Mouse (Mus musculus) urinary bladder, postnatal 36 days (tissue): ENCODE data around the gene Ndufv1.
"Not testable (repeated sequence)": the region's sequence is repeated elsewhere in the genome, so short reads cannot be mapped to it uniquely, and the experiment has no call there.

Source experiments
- DNase-seq, 2 experiments: peaks; one replicate each; pipeline ENCODE4 v3.0.0; 2022; ENCODE audit warnings: low spot score in 2 of 2, mixed read lengths in 1 of 2

Gene Ndufv1

DNA sequence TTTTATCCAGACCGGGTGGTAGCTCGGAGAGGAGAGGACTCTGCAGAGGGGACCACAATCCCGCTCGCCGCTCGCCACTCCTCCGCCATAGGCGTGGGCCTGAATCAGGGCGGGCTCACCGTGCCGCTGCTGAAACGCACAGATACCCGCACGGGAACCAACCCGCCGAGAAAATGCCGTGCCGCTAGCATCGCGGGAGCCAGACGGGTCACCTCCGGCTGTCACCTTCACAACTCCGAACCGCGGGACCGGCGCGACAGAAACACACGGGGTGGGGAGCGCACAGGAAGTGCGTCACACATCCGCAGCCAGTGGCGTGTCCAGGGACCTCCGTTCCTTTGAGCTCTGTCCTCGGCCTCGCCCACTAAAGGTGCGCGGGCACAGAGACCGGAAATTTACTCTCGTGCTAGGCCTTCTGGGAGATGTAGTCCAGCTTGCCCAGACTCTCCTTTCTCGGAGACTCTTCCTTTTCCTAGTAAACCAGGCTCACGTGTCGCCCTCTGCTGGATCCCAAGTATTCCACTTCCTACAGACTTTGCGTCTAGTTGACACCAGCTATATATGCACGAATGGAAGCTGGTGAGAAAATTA, at the start of gene Ndufv1:
TSS of gene Ndufv1 (minus strand) at position 375 of the 591 bp plus-strand sequence.
- peak; percentile 93 to 97 for DNase-seq

DNA sequence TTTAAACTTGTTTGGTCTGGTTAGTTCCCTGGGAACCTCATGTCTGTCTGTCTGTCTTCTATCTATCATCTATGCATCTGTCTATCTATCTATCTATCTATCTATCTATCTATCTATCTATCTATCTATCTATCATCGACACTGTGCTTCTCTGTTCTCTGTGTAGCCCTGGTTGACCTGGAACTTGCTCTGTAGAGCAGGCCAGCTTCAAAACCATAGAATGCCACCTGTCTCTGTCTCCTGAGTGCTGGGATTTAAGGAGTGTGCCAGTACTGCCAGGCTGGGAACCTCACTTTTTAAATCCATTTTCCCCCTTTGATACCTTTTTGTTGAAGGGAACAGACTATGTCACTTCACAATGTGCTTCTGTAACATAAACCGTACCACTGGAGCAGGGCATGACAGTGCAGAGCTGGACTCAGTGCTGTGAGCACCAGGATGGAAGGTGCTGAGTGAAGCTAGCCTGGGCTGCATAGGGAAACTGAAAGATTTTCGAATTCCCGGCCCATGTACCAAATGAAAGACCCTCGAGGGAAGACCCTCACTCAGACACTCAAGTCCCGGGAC, 48.4 kb upstream of the Ndufv1 start:
- DNase-seq: no peak

DNA sequence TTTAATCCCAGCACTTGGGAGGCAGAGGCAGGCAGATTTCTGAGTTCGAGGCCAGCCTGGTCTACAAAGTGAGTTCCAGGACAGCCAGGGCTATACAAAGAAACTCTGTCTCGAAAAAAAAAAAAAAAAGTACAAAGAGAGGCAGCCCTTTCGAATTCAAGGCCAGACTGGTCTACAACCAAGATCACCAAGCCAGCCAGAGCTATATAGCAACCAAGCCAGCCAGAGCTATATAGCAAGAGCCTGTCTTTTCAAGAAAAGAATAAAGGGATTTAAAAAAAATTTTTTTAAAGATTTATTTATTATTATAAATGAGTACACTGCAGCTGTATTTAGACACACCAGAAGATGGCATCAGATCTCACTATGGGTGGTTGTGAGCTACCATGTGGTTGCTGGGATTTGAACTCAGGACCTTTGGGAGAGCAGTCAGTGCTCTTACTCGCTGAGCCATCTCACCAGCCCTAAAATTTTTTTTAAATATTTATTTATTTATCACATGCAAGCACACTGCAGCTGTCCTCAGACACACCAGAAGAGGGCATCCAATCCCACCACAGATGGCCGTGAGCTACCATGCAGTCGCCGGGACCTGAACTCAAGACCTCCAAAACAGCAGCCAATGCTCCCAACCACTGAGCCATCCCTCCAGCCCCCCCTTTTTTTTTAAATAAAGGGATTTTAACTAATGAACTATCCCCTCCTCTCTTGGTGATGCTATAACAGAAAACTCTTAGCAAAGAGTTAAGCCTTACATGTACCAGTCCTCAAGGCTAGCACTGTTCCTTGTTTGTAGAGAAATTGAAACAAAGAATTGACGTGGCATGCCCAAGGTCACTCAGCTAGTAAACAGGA, 47.7 kb upstream of the Ndufv1 start:
- not testable (repeated sequence) for DNase-seq

DNA sequence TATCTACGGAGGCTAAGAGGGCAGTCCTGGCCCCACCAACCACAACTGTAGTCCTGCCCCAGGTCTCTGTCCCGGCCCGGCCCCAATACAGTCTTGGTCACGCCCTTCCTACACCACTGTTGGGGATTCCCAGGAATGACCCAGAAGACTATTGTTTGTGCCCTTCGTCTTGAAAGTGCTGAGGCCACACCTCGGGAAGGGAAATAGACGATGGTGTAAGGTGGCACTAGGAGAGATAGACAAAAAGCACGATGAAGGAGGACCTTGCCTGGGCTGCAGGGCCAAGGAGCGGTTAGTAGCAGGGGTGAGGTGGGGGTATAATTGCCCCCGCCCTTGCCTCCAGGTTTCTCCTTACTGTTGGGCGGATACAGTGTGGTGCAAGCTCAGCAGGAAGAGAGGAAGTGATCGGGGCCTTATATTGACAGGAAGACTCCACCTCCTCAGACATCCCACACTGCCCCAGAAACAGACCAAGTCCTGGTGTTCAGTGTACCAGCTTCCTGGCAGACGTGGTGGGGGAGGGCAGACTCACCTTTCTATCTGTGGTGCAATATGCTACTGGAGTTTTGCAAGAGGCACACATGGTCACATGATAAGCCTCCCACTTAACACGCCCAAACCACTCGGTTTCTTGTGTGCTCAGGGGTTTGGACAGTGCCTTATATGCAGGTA, 46.6 kb upstream of the Ndufv1 start, which contains the start of gene Gstp3:
TSS of gene Gstp3 (minus strand) at position 501 of the 672 bp plus-strand sequence.
- peak in 1 of 2 experiments; percentile 47 for DNase-seq

DNA sequence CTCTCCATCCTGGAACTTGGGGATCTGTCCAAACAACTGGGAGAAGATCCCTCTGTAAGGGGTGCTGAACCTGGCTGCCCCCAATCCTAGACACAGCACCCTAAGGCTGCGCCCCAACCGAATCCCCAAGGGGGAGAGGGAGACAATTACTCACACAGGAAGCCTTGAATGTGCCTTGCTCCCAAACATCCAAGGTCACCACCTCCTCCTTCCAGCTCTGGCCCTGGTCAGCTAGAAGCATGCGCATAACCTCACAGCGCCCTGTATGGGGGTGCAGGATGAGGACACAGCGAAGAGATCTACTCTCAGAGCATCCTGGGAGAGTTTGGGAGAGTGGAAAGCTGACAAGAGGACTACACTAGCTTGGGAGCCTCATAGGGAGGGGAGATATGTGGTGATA, 46.0 kb upstream of the Ndufv1 start:
- no peak for DNase-seq

DNA sequence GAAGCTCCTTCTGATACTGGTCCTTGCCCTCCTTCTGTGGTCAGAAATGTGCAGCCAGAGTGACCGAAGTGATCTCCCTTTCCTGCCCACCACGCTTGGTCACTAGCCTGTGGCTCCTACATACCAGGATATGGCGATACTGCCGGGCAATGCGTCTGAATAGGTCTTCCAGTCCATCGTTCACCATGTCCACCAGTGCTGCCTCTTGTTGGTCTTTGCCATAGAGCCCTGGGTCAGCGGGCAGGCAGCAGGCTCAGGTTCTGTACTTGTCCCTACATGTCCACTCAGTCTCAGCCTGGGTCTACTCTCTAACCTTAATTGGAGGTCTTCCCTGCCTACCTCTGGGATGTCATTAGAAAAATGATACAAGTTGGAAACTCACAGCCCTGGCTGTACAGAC, 45.4 kb upstream of the Ndufv1 start:
- DNase-seq: no peak

DNA sequence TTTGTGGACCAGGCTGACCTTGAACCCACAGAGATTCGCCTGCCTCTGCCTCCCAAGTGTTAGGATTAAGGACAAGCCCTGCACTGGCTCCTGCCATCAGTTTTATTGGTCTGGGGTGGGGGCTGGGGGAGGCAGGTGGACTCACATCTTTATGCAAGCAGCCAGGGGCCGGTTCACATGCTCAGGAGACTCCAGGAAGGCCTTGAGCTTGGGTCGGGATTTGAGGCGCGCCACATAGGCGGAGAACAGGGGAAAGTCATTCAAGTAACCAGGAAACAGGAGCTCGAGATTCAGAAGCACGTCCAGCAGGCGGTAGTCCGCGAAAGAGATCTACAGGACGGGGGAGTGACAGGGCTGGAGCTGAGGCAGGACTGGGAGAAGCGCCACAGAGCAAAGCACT, 44.8 kb upstream of the Ndufv1 start:
- DNase-seq: no peak

DNA sequence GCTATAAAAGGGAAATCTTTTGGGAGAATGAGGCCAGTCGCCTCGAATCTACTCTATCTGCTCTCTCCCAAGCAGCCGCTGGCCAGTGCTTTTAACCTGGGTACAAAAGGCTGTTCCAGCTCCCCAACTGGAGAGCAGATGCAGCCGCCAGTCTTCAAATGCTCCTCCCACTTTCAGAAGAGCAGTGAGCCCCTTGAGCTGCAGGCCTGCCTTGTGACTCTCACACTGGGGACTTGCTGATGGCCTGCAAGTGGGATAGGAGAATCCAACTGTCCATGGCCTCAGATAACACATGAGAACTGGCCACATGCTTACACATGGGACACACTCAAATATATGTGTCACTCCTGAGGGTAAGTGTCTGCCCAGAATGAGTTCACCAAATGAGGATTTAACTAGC, 44.1 kb upstream of the Ndufv1 start:
- DNase-seq: no peak

DNA sequence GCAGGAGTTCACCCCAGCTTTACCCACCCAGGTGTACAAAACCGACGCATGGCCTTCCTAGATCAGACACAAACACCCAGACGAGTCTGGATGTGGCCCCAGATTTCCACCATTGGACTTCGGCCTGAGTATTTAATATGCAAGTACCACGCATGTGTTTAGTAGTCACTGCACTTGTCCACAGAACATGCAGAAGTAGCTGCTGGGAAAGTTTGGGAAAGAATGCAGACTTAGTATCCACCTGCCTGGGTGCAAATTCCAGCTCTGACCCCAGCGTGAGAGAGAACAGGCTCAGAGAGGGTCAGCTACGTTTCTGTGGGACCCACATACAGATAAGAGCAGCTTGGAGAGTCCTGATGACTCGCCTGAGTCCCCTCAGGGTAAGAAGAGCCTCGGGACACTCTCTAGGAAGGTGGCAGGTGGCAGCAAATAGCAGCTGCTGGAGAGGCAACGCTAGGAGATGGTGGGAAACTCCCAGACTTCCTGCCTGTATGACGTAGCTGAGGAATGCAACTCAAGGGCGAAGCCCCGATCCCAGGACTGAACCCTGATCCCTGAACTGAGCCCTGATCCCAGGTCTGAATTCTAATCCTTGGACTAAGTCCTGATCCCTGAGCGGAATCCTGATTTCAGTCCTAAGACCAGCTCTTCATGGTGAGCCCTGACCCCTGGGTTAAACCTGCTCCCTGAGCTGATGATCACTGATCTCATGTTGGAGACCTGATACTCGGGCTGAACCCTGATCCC, 43.5 kb upstream of the Ndufv1 start:
- DNase-seq: no peak

DNA sequence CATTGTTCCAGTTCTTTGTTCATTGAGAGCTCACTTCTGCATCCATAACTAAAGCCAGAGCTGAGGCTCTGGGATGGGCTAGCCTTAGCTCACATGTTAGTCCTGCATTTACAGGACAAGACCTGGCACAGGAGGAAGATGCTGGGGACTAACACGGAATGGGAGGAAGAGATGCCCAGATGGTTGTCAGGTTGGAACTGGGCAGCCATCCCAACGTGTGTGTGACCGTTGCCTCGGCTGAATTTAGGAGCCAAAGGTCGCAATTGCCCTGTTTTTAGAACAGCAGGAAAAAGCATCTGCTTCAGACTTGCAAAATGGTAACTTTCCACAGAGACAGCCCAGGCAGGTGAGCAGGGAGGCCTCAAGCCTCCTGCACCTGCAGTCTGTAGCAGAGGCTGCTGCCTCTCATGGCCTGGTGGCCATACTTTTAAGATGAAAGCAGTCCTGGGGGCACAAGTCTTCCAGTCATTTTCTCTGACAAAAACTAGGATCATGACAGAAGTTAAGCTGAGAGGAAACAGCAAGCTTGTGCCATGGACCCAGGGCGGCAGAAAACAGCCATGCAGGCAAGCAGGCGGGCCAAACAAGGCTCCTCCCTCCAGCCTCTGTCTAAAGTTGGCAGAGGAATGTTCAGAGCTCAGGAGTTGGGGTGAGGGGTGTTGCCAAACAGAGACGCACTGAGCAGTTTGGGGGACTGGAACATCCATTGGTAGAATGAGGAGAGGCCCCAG, 42.8 kb upstream of the Ndufv1 start:
- no peak for DNase-seq

DNA sequence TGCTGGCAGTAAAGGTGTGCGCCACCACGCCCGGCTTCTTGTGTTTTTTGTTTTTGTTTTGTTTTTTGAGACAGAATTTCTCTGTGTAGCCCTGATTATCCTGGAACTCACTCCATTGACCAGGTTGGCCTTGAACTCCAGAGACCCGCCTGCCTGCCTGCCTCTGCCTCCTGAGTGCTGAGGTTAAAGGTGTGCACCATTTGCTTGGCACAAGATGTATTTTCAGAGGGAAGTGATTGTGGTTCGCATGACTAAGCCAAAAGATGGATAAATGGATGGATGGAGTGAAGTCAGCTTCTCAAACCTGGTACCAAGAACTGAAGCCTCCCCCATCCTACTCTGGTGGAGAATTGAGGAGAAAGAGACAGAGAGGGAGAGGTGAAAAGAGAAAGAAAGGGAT, 42.0 kb upstream of the Ndufv1 start:
- no peak for DNase-seq

DNA sequence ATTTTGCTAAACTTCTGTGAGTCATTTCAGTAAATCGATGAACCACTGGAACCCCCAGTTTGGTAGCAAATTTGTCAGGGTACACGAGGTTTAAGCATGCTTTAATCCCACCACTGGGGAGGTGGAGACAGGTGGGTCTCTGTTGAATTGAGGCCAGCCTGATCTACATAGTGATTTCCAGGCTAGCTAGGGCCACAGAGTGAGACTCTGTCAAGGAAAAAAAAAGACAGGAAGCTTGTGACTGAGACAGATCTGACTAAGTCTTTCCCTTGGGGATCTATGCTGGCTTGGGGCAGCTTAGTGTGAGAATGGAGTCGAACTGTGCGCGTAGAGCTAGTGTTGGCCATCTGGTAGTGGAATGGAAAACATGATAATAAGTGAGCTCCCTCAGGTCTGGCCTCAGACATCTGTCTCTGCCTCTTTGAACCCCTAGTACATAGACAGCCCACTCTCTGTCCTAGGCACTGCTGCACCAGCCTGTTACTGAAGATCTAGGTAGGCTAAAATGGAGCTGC, 40.0 kb upstream of the Ndufv1 start:
- no peak for DNase-seq

DNA sequence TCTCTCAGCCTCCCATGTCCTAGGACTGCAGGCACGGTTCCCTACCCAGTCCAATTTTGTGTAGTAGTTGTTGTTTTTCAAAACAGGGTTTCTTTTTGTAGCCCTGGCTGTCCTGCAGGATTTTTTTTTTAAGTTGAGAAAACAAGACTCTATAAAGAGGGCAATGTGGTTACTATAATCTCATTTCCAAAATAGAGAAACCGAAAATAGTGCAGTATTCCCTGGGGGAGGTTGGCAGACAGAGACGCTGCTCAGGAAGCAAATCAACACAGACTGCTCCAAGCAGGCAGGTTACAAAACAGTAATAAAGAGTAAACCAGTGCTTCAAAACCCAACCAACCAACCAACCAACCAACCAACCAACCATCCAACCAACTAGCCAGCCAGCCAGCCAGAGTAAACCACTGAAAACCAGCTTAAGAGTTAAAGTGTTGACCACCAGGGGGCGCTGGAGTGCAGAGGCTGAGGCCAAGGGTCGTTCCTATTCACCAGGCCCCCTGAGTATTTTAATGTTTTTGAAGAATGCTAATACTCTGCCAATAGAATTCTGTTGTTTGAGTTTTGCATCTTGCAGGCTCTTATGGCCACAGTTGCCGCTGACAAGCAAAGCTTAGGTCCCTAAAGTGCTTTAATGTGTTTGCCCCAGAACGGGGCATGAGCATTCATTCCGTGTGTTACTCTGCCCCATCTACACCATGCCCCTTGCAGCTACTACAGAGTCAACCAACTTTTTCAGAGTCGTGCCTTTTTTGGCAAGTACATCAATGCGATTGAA, 39.3 kb upstream of the Ndufv1 start:
- peak in 1 of 2 experiments; percentile 52 for DNase-seq

DNA sequence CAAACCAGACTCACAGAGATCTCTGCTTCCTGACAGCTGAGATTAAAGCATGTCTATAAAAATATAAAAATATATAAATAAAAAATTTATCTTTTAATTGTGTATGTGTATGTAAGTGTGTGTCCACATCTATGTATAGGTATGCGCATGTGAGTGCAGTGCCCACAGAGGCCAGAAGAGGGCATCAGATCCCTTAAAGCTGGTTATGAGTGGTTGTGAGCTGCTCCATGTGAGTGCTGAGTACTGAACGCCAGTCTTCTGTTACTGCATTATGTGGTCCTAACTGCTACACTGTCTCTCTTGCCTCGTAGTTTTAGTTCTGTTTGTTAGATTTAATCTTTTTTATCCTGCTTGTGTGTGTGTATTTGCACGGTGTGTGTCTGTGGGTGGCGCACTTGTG, 38.4 kb upstream of the Ndufv1 start:
- DNase-seq: no peak

DNA sequence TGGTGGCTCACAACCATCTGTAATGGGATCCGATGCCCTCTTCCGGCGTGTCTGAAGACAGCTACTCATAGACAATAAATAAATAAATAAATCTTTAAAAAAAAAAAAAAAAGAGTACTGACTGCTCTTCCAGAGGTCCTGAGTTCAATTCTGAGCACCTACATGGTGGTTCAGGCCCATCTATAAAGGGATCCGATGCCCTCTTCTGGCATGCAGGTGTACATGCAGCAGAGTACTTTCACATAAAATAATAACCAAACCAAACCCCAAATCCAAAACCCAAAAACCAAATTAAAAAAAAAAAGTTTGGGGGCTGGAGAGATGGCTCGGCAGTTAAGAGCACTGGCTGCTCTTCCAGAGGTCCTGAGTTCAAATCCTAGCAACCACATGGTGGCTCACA, 36.5 kb upstream of the Ndufv1 start:
- not testable (repeated sequence) for DNase-seq

DNA sequence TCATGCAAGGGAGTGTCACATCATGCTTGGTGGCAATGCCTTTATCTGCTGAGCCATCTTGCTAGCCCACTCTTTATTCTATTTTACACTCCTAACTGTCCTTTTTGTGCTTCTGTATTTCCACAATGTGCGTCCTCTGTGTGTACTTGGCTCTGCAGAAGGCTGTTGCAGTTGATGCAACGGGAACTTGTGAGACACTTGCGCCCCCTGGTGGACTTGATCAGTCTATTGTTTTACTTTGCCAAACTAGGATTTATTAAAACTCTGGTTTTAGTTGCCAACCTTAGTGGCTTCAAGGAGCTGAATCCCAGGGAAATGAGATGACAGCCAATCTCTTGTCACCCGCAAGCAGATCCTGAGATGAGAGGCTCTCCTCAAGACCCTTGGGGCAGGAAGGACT, 35.3 kb upstream of the Ndufv1 start:
- DNase-seq: peak; percentile 59 to 77

DNA sequence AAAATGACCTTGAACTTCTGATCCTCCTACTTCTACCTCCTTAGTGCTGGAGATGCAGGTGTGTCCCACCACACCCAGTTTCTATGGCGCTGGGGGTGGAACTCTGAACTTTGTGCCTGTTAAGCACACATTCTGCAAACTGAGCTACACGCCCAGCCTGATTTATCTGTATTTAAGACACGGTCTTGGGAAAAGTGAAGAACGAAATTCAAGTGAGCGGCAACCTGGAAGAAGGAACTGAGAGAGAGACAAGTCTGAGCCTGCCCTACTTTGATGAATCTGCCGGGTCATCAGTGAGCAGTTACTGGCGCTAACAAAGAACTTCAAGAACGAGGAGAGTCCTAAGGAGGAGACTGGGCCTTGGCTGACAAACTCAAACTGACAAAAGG, 34.3 kb upstream of the Ndufv1 start:
- DNase-seq: peak in 1 of 2 experiments; percentile 31

DNA sequence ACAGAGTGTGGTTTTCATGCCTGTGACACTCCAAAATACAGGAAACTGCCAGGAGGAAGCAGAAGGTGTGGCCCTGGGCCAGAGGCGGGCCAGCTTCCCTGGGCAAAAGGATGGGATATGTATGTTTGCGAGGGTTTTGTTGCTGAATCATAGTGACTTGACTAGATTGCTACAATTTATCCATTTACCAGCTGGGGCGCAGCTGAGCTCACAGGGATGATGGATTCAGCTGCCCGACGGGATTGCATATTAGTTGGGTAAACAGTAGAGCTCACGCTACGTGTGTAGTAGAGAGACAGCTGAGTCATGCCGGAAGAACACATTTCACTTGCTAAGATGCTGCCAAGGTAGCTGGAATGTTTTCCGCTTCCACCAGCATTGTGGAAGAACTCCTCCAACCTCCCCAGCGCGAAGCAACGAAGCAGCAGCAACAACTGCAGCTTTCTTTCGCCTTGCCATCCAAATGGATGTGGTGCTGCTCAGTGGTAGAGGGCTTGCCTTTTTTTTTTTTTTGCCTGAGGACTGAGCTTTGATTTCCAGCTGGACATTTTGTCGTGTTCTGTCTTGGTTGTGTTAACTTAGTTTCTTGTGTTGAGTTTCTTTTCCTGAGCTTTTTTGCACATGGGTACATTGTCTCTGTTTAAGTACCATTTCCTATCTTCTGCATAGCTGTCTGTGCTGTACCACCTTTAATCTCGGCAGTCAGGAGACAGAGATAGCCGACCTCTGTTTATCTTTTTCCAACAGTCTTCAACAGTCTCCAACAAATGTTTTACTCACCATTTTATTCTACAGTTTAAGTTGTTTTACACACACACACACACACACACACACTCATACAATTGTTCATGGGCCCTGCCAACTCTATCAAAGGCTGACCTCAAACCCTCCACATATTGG, 33.6 kb upstream of the Ndufv1 start, which contains the start of gene Gstp2:
TSS of gene Gstp2 (minus strand) at position 58 of the 900 bp plus-strand sequence.
- peak; percentile 76 to 87 for DNase-seq

DNA sequence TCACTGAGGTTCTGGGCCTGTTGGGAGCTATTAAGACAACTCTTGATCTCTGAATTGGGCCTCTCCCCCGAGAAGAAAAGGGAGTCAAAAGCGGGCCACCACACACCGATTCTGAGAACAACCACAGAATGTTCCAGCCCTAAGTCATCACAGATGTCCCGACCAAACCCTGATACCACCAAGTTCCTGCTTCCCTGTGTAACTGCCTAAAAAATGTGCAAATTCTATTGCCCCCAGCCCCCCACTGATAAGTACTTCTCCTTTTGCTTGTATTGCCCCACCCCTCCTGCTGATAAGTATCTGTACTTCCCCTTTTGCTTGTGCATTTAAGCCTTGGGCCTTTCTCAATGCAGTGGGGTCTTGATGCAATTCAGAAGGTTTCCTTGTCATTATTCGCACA, 31.5 kb upstream of the Ndufv1 start:
- not testable (repeated sequence) for DNase-seq
